Mouse (Mus musculus) liver, embryonic 14.5 days (tissue): ENCODE measurements at regions not wholly inside any gene's neighbourhood (a gene's known extent, or its start where the extent isn't known, plus 50 kb on each side); places are given as distances from the start of the nearest gene placed in this dataset.

Source experiments
- ATAC-seq: fragments of 200-750 bp; cut with Nextera tagmentation; 2 replicates; pipeline ENCODE4 v1.8.0; 2017; ENCODE audit warnings: moderate number of reproducible peaks, mild to moderate bottlenecking, moderate library complexity; ENCODE audit not compliant: insufficient read depth
- DNase-seq, 3 experiments: peaks; one replicate each; pipeline ENCODE4 v3.0.0-alpha.2; 2012 to 2013; ENCODE audit warnings: low read depth in 3 of 3, low spot score in 3 of 3
- H3K27ac ChIP-seq: fragments of 300-500 bp; sonication (generic); 2 replicates; pipeline ENCODE4 v1.5.1; 2014; ENCODE audit warnings: moderate library complexity, mild to moderate bottlenecking, control low read depth, inconsistent platforms
- H3K27me3 ChIP-seq: fragments of 300-500 bp; sonication (generic); 2 replicates; pipeline ENCODE4 v1.6.1; 2014; ENCODE audit warnings: mild to moderate bottlenecking, low read length, moderate library complexity; ENCODE audit not compliant: control insufficient read depth, insufficient read depth
- H3K36me3 ChIP-seq: fragments of 300-500 bp; sonication (generic); replicated peaks from 2 replicates; pipeline ENCODE4 v1.6.1; 2014; ENCODE audit warnings: low read depth; ENCODE audit not compliant: control insufficient read depth, insufficient read depth
- H3K4me1 ChIP-seq, 2 experiments: fragments of 200-500 bp in 1 of 2; fragments of 300-500 bp in 1 of 2; sonication (generic) in 1 of 2; replicated peaks; 2 replicates each; pipeline ENCODE4 v1.6.1; 2012 to 2014; ENCODE audit warnings: antibody characterized with exemption in 1 of 2, inconsistent platforms in 1 of 2, low read length in 1 of 2; ENCODE audit not compliant: control insufficient read depth in 2 of 2, insufficient read depth in 2 of 2
- H3K4me2 ChIP-seq: fragments of 300-500 bp; sonication (generic); 2 replicates; pipeline ENCODE4 v1.6.1; 2014; ENCODE audit warnings: low read depth, mild to moderate bottlenecking, control low read depth, moderate library complexity
- H3K4me3 ChIP-seq, 2 experiments: fragments of 200-500 bp in 1 of 2; fragments of 300-500 bp in 1 of 2; sonication (generic) in 1 of 2; 2 replicates each; pipeline ENCODE4 v1.5.1; 2012 to 2014; ENCODE audit warnings: low read depth in 2 of 2, low read length in 2 of 2, mild to moderate bottlenecking in 2 of 2, control low read depth in 1 of 2, inconsistent platforms in 1 of 2, moderate library complexity in 1 of 2; ENCODE audit not compliant: insufficient read depth in 1 of 2
- H3K9ac ChIP-seq: fragments of 300-500 bp; sonication (generic); replicated peaks from 2 replicates; pipeline ENCODE4 v1.6.1; 2014; ENCODE audit warnings: mild to moderate bottlenecking, control low read depth, moderate library complexity
- H3K9me3 ChIP-seq: fragments of 300-500 bp; sonication (generic); 2 replicates; pipeline ENCODE4 v1.6.1; 2016; ENCODE audit warnings: low read length, mixed read lengths; ENCODE audit not compliant: control insufficient read depth
- CTCF ChIP-seq: IDR thresholded peaks from 2 replicates; pipeline ENCODE4 v1.5.1; 2016; ENCODE audit warnings: antibody characterized with exemption, low read depth, control low read depth
- EP300 ChIP-seq: IDR thresholded peaks from 2 replicates; pipeline ENCODE4 v1.6.1; 2016; ENCODE audit warnings: antibody characterized with exemption, low read depth
- WGBS: fragments of 180-500 bp; shearing (Covaris S2); extraction: QIAGEN DNeasy Blood & Tissue Kit; methylation state at CpG from one replicate; pipeline ENCODE4 v1.1.7; 2014; ENCODE audit not compliant: insufficient replicate concordance; 5-methylcytosine and 5-hydroxymethylcytosine counted together

DNA sequence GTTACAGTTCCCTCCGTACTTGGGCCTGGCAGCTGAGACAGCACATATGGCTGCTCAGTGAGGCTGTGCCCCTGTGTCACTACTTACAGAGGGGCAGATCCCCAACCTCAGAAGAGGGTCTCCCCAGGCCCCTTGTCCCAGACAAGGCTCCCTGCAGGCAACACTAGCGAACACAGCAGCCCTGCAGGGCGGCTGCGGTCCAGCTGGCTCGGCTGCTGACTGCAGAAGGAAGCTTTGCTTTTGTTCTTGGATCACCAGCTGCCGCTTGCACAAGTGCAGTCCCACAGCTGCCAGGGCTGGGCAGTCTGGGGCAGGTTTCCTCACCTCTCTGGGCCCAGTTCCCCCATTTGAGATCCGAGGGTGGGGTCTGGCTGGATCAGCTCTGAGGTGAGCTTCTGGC lies 79.5 kb downstream of the Tpra1 start:
- no peak overlapping the region for H3K4me3 ChIP-seq
- H3K9me3 ChIP-seq = no peaks in the 10 kb centered on the region
- H3K4me1 ChIP-seq = no peaks in the 10 kb centered on the region
- DNase-seq = no peak
- no peak overlapping the region for H3K27ac ChIP-seq
- H3K27me3 ChIP-seq = no peaks in the 10 kb centered on the region
- H3K9ac ChIP-seq = no peak overlapping the region
- WGBS = 23% methylated on average over 7 of the region's 7 CpGs
- no peaks in the 10 kb centered on the region for H3K36me3 ChIP-seq
- no peak for ATAC-seq
- H3K4me2 ChIP-seq = no peak overlapping the region
- TF ChIP-seq CTCF (no peak), EP300 (no peak)

DNA sequence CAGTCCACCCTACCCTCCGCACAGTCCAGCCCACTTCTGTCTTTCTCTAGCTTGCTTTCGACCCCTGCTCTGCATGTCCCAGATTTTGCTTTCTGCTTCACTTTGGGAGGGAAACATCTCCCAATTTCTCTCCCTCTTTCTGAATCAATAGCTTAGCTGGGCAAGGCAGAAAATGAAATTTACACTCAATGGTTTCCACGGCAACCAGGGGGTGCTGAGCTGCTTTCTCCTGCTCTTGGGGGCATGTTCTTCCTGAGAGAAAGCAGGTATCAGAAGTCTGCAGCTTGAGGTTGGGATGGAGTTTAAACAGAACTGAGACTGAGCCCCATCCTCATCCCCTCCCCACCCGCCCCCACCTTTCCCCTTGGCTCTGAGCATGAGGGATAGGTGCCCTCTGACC lies 82.1 kb downstream of the Tpra1 start:
- TF ChIP-seq CTCF = no peak
- TF ChIP-seq EP300 = no peak
- H3K9ac ChIP-seq = no peak overlapping the region
- no peak overlapping the region for H3K4me2 ChIP-seq
- WGBS = 55% methylated on average over 4 of the region's 4 CpGs
- peaks cover 0 to 2% of the 10 kb centered on the region in 2 experiments; a peak in 1 of 4 replicates for H3K4me1 ChIP-seq
- H3K9me3 ChIP-seq = no peaks in the 10 kb centered on the region
- DNase-seq (no peak), ATAC-seq (no peak)
- no peaks in the 10 kb centered on the region for H3K36me3 ChIP-seq
- no peak overlapping the region for H3K4me3 ChIP-seq
- H3K27me3 ChIP-seq = no peaks in the 10 kb centered on the region
- no peak overlapping the region for H3K27ac ChIP-seq

DNA sequence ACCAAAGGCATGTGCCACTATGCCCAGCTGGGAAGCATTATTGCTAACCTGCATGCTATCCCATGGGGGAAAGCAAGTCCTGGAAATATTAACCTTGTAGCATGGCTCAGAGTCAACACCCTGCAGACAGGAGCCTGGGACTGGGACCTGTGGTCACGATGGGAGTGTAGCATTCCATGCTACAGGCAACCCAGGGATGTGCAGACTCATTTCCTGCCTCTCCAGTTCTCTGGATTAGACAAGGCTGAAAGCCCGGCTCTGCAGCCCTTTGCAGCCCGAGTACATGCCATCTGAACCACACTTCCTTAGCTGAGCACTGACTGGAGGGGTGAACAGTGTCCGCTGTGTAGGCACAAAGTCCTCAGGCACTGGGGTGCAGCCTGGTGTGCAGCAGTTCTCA lies 82.8 kb downstream of the Tpra1 start:
- 27% methylated on average over 4 of the region's 4 CpGs for WGBS
- H3K9ac ChIP-seq = no peak overlapping the region
- no peaks in the 10 kb centered on the region for H3K27me3 ChIP-seq
- DNase-seq (no peak), ATAC-seq (no peak)
- H3K4me3 ChIP-seq = no peak overlapping the region
- peaks cover 2 to 7% of the 10 kb centered on the region in 2 experiments; a peak in 3 of 4 replicates for H3K4me1 ChIP-seq
- no peak overlapping the region for H3K4me2 ChIP-seq
- no peaks in the 10 kb centered on the region for H3K9me3 ChIP-seq
- no peak for TF ChIP-seq CTCF
- TF ChIP-seq EP300 = no peak
- no peaks in the 10 kb centered on the region for H3K36me3 ChIP-seq
- no peak overlapping the region for H3K27ac ChIP-seq

DNA sequence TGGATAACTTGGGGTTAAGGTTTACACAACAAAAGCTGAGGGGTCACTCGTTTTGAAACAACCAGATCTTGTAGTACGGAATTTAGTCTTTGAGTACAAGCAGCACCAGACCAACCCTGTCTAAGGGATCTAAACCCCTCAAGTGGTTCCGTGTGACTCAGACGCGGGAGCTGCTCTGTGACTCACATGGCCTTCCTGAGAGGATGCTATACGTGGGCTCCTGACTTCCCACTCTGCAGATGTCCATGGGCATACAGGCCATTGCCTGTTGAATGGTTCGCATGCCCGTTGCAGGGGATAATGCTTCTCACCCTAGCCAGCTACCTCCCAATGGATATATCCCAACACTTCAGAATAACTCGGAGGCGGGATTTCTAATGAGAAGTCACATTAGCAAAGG lies 86.5 kb downstream of the Tpra1 start:
- TF ChIP-seq EP300 (no peak), CTCF (no peak)
- DNase-seq (no peak), ATAC-seq (no peak)
- Histone ChIP-seq H3K4me1 (peaks cover 11 to 18% of the 10 kb centered on the region in 2 experiments), H3K27ac (no peak overlapping the region), H3K9me3 (no peaks in the 10 kb centered on the region), H3K27me3 (no peaks in the 10 kb centered on the region), H3K4me3 (no peak overlapping the region), H3K36me3 (no peaks in the 10 kb centered on the region), H3K9ac (no peak overlapping the region), H3K4me2 (no peak overlapping the region)
- WGBS = 76% methylated on average over 10 of the region's 10 CpGs

GRCm38 (mm10) chr6:88989617-88990299 lies 87.7 kb downstream of the Tpra1 start:
- 23% methylated on average over 6 of the region's 6 CpGs for WGBS
- H3K27me3 ChIP-seq = no peaks in the 10 kb centered on the region
- H3K36me3 ChIP-seq = no peaks in the 10 kb centered on the region
- peak overlapping the region in 1 of 2 experiments; percentile 12; a peak in 1 of 4 replicates for H3K4me3 ChIP-seq
- H3K9me3 ChIP-seq = no peaks in the 10 kb centered on the region
- peak overlapping the region; percentile 54 for H3K4me2 ChIP-seq
- H3K4me1 ChIP-seq = peaks cover 11 to 18% of the 10 kb centered on the region in 2 experiments
- TF ChIP-seq CTCF = no peak
- peak; percentile 73 for TF ChIP-seq EP300
- peak; percentile 87 for ATAC-seq
- peak overlapping the region; percentile 58 for H3K27ac ChIP-seq
- DNase-seq = peak; percentile 36 to 52 (median 50)
- H3K9ac ChIP-seq = peak overlapping the region; percentile 13; the same call in 1 of the 2 replicates
